Mouse (Mus musculus): Measurements from ENCODE around the gene Lnx1. TPM values are rescaled to one million over a fixed set of nuclear protein-coding genes. Genes with fewer than 3 reads are reported as not detected.

The Lnx1 gene
- polyA plus RNA-seq, 1 experiment from 2014 or later = 6.1 TPM

GRCm38 (mm10) chr5:74729567-74729966, 26.9 kb upstream of the Lnx1 start:
- ATAC-seq = no peak
- Histone ChIP-seq H3K36me3 (ENCODE audit: control insufficient read depth, insufficient read depth, low read length) (no peaks in the 10 kb centered on the region; the same call in 1 of the 2 replicates), H3K27me3 (replicated peaks; ENCODE audit: control insufficient read depth, insufficient read depth, low read length) (no peaks in the 10 kb centered on the region), H3K27ac (ENCODE audit: low read length) (0 out of 2 replicates have a peak overlapping the region, but pooled peaks have one; percentile 42), H3K4me1 (ENCODE audit: control insufficient read depth, insufficient read depth, low read length) (no peaks in the 10 kb centered on the region), H3K4me3 (ENCODE audit: low read length) (no peak overlapping the region), H3K9me3 (ENCODE audit: control insufficient read depth, low read length) (no peaks in the 10 kb centered on the region), H3K4me2 (ENCODE audit: low read depth, low read length) (no peak overlapping the region), H3K9ac (ENCODE audit: low read depth, low read length) (no peak overlapping the region)
- 65% methylated on average over 6 of the region's 6 CpGs for WGBS

- H3K36me3 ChIP-seq (ENCODE audit: control insufficient read depth, insufficient read depth, low read length) = no peaks in the 10 kb centered on the region; the same call in 1 of the 2 replicates
- H3K27me3 ChIP-seq (replicated peaks; ENCODE audit: control insufficient read depth, insufficient read depth, low read length) = no peaks in the 10 kb centered on the region
- no peaks in the 10 kb centered on the region for H3K4me1 ChIP-seq (ENCODE audit: control insufficient read depth, insufficient read depth, low read length)
- 60% methylated on average over 6 of the region's 6 CpGs for WGBS
- H3K4me3 ChIP-seq (ENCODE audit: low read length) = no peak overlapping the region
- H3K9me3 ChIP-seq (ENCODE audit: control insufficient read depth, low read length) = no peaks in the 10 kb centered on the region
- no peak overlapping the region for H3K4me2 ChIP-seq (ENCODE audit: low read depth, low read length)
- H3K9ac ChIP-seq (ENCODE audit: low read depth, low read length) = no peak overlapping the region
- no peak overlapping the region for H3K27ac ChIP-seq (ENCODE audit: low read length)
- ATAC-seq = no peak
Measured at GRCm38 (mm10) chr5:74728186-74728585, 25.5 kb upstream of the Lnx1 start.

GRCm38 (mm10) chr5:74727319-74727718, 24.6 kb upstream of the Lnx1 start:
- H3K4me1 ChIP-seq (ENCODE audit: control insufficient read depth, insufficient read depth, low read length) = no peaks in the 10 kb centered on the region
- WGBS = 78% methylated on average over 8 of the region's 8 CpGs
- ATAC-seq = no peak
- no peak overlapping the region for H3K4me2 ChIP-seq (ENCODE audit: low read depth, low read length)
- H3K9ac ChIP-seq (ENCODE audit: low read depth, low read length) = no peak overlapping the region
- H3K9me3 ChIP-seq (ENCODE audit: control insufficient read depth, low read length) = no peaks in the 10 kb centered on the region
- H3K27ac ChIP-seq (ENCODE audit: low read length) = no peak overlapping the region
- no peaks in the 10 kb centered on the region for H3K27me3 ChIP-seq (replicated peaks; ENCODE audit: control insufficient read depth, insufficient read depth, low read length)
- H3K4me3 ChIP-seq (ENCODE audit: low read length) = no peak overlapping the region
- no peaks in the 10 kb centered on the region; the same call in 1 of the 2 replicates for H3K36me3 ChIP-seq (ENCODE audit: control insufficient read depth, insufficient read depth, low read length)

GRCm38 (mm10) chr5:74725541-74725940, 22.8 kb upstream of the Lnx1 start:
- Histone ChIP-seq H3K36me3 (ENCODE audit: control insufficient read depth, insufficient read depth, low read length) (no peaks in the 10 kb centered on the region; the same call in 1 of the 2 replicates), H3K4me3 (ENCODE audit: low read length) (no peak overlapping the region), H3K27ac (ENCODE audit: low read length) (no peak overlapping the region), H3K9me3 (ENCODE audit: control insufficient read depth, low read length) (no peaks in the 10 kb centered on the region), H3K4me2 (ENCODE audit: low read depth, low read length) (no peak overlapping the region), H3K9ac (ENCODE audit: low read depth, low read length) (no peak overlapping the region), H3K27me3 (replicated peaks; ENCODE audit: control insufficient read depth, insufficient read depth, low read length) (no peaks in the 10 kb centered on the region), H3K4me1 (ENCODE audit: control insufficient read depth, insufficient read depth, low read length) (no peaks in the 10 kb centered on the region)
- 75% methylated on average over 4 of the region's 4 CpGs for WGBS
- no peak for ATAC-seq

GRCm38 (mm10) chr5:74721816-74722215, 19.1 kb upstream of the Lnx1 start:
- no peak overlapping the region for H3K9ac ChIP-seq (ENCODE audit: low read depth, low read length)
- H3K27ac ChIP-seq (ENCODE audit: low read length) = no peak overlapping the region
- no peak overlapping the region for H3K4me3 ChIP-seq (ENCODE audit: low read length)
- no peak overlapping the region for H3K4me2 ChIP-seq (ENCODE audit: low read depth, low read length)
- no peaks in the 10 kb centered on the region for H3K36me3 ChIP-seq (ENCODE audit: control insufficient read depth, insufficient read depth, low read length)
- no peaks in the 10 kb centered on the region for H3K9me3 ChIP-seq (ENCODE audit: control insufficient read depth, low read length)
- H3K27me3 ChIP-seq (replicated peaks; ENCODE audit: control insufficient read depth, insufficient read depth, low read length) = no peaks in the 10 kb centered on the region
- no peaks in the 10 kb centered on the region for H3K4me1 ChIP-seq (ENCODE audit: control insufficient read depth, insufficient read depth, low read length)
- ATAC-seq = no peak
- 79% methylated on average over 3 of the region's 3 CpGs for WGBS

- 71% methylated on average over 9 of the region's 9 CpGs for WGBS
- H3K9ac ChIP-seq (ENCODE audit: low read depth, low read length) = no peak overlapping the region
- no peak for ATAC-seq
Measured at GRCm38 (mm10) chr5:74720661-74721060, 17.9 kb upstream of the Lnx1 start.

GRCm38 (mm10) chr5:74716165-74716564, 13.5 kb upstream of the Lnx1 start:
- no peaks in the 10 kb centered on the region for H3K36me3 ChIP-seq (ENCODE audit: control insufficient read depth, insufficient read depth, low read length)
- H3K4me2 ChIP-seq (ENCODE audit: low read depth, low read length) = no peak overlapping the region
- H3K27ac ChIP-seq (ENCODE audit: low read length) = no peak overlapping the region
- H3K27me3 ChIP-seq (replicated peaks; ENCODE audit: control insufficient read depth, insufficient read depth, low read length) = no peaks in the 10 kb centered on the region
- H3K4me3 ChIP-seq (ENCODE audit: low read length) = no peak overlapping the region
- H3K9ac ChIP-seq (ENCODE audit: low read depth, low read length) = no peak overlapping the region
- H3K4me1 ChIP-seq (ENCODE audit: control insufficient read depth, insufficient read depth, low read length) = 0 out of 2 replicates have a peak, but pooled peaks cover 5% of the 10 kb centered on the region
- ATAC-seq = no peak
- 29% methylated on average over 7 of the region's 7 CpGs for WGBS
- no peaks in the 10 kb centered on the region for H3K9me3 ChIP-seq (ENCODE audit: control insufficient read depth, low read length)

More at GRCm38 (mm10) chr5:74720661-74721060, 17.9 kb upstream of the Lnx1 start:
- H3K4me1 ChIP-seq (ENCODE audit: control insufficient read depth, insufficient read depth, low read length) = 0 out of 2 replicates have a peak, but pooled peaks cover 5% of the 10 kb centered on the region
- no peak overlapping the region for H3K27ac ChIP-seq (ENCODE audit: low read length)
- H3K36me3 ChIP-seq (ENCODE audit: control insufficient read depth, insufficient read depth, low read length) = no peaks in the 10 kb centered on the region
- no peaks in the 10 kb centered on the region for H3K27me3 ChIP-seq (replicated peaks; ENCODE audit: control insufficient read depth, insufficient read depth, low read length)
- H3K4me2 ChIP-seq (ENCODE audit: low read depth, low read length) = no peak overlapping the region
- no peaks in the 10 kb centered on the region for H3K9me3 ChIP-seq (ENCODE audit: control insufficient read depth, low read length)
- H3K4me3 ChIP-seq (ENCODE audit: low read length) = no peak overlapping the region

GRCm38 (mm10) chr5:74712811-74713210, 10.1 kb upstream of the Lnx1 start:
- Histone ChIP-seq H3K4me3 (ENCODE audit: low read length) (no peak overlapping the region), H3K36me3 (ENCODE audit: control insufficient read depth, insufficient read depth, low read length) (no peaks in the 10 kb centered on the region), H3K27ac (ENCODE audit: low read length) (no peak overlapping the region), H3K9me3 (ENCODE audit: control insufficient read depth, low read length) (no peaks in the 10 kb centered on the region), H3K9ac (ENCODE audit: low read depth, low read length) (no peak overlapping the region), H3K4me1 (ENCODE audit: control insufficient read depth, insufficient read depth, low read length) (0 out of 2 replicates have a peak, but pooled peaks cover 5% of the 10 kb centered on the region), H3K4me2 (ENCODE audit: low read depth, low read length) (no peak overlapping the region), H3K27me3 (replicated peaks; ENCODE audit: control insufficient read depth, insufficient read depth, low read length) (no peaks in the 10 kb centered on the region)
- ATAC-seq = no peak
- WGBS = 77% methylated on average over 4 of the region's 4 CpGs

GRCm38 (mm10) chr5:74711988-74712387, 9.3 kb upstream of the Lnx1 start:
- no peaks in the 10 kb centered on the region for H3K36me3 ChIP-seq (ENCODE audit: control insufficient read depth, insufficient read depth, low read length)
- no peaks in the 10 kb centered on the region for H3K27me3 ChIP-seq (replicated peaks; ENCODE audit: control insufficient read depth, insufficient read depth, low read length)
- ATAC-seq = no peak
- no peak overlapping the region for H3K27ac ChIP-seq (ENCODE audit: low read length)
- no peak overlapping the region for H3K4me2 ChIP-seq (ENCODE audit: low read depth, low read length)
- H3K4me3 ChIP-seq (ENCODE audit: low read length) = no peak overlapping the region
- WGBS = 89% methylated on average over 2 of the region's 2 CpGs
- H3K9ac ChIP-seq (ENCODE audit: low read depth, low read length) = no peak overlapping the region
- H3K4me1 ChIP-seq (ENCODE audit: control insufficient read depth, insufficient read depth, low read length) = 0 out of 2 replicates have a peak, but pooled peaks cover 5% of the 10 kb centered on the region
- no peaks in the 10 kb centered on the region for H3K9me3 ChIP-seq (ENCODE audit: control insufficient read depth, low read length)

- ATAC-seq = no peak
- no peak overlapping the region for H3K27ac ChIP-seq (ENCODE audit: low read length)
- no peaks in the 10 kb centered on the region for H3K36me3 ChIP-seq (ENCODE audit: control insufficient read depth, insufficient read depth, low read length)
- 59% methylated on average over 1 of the region's 1 CpGs for WGBS
- no peaks in the 10 kb centered on the region for H3K4me1 ChIP-seq (ENCODE audit: control insufficient read depth, insufficient read depth, low read length)
- no peak overlapping the region for H3K4me3 ChIP-seq (ENCODE audit: low read length)
- H3K9me3 ChIP-seq (ENCODE audit: control insufficient read depth, low read length) = no peaks in the 10 kb centered on the region
- no peaks in the 10 kb centered on the region for H3K27me3 ChIP-seq (replicated peaks; ENCODE audit: control insufficient read depth, insufficient read depth, low read length)
- no peak overlapping the region for H3K4me2 ChIP-seq (ENCODE audit: low read depth, low read length)
- H3K9ac ChIP-seq (ENCODE audit: low read depth, low read length) = no peak overlapping the region
Measured at GRCm38 (mm10) chr5:74711056-74711455, 8.3 kb upstream of the Lnx1 start.
